Mouse (Mus musculus): ENCODE measurements around the gene Ank2. TPM values are rescaled to one million over a fixed set of nuclear protein-coding genes. Genes with fewer than 3 reads are reported as not detected.
A peak's percentile ranks its signal among the peaks of the same experiment; 100 is the strongest.

Ank2 gene
- polyA plus RNA-seq, 1 experiment from 2014 or later, result 165 TPM

DNA sequence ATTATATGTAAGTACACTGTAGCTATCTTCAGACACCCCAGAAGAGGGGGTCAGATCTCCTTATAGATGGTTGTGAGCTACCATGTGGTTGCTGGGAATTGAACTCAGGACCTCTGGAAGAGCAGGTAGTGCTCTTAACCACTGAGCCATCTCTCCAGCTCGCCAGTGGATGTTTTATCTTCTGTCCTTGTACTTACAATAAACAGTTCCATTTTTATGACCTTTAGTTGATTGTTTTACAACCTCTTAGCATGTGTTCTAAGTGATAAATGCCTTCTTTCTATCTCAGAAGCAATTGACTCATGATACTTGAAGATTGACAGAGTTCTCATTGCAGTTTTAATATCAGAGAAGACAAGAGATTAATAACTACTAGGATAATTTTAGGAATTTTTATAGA lies 620.9 kb downstream of the Ank2 start:
- H3K4me2 ChIP-seq, result no peak overlapping the region
- 59% methylated on average over 1 of the region's 1 CpGs for WGBS
- no peaks in the 10 kb centered on the region for H3K36me3 ChIP-seq
- no peak overlapping the region for H3K4me3 ChIP-seq
- H3K9ac ChIP-seq, result no peak overlapping the region
- no peaks in the 10 kb centered on the region for H3K4me1 ChIP-seq (replicated peaks)
- H3K27me3 ChIP-seq, result no peaks in the 10 kb centered on the region
- no peaks in the 10 kb centered on the region for H3K9me3 ChIP-seq
- ATAC-seq (ENCODE audit: low FRiP score), result no peak
- no peak overlapping the region for H3K27ac ChIP-seq

MicroRNAs within 50 kb of the gene (microRNA counts, 519-probe panel; counts per million panel counts)
- microRNA mmu-miR-302a, result 51.3 counts per million
- 51.3 counts per million for microRNA mmu-miR-302b
- microRNA mmu-miR-302c, result 51.3 counts per million
- 3,008 counts per million, percentile 33 among the panel's probes with 10 or more counts for microRNA mmu-miR-302d
- 3,273 counts per million, percentile 39 among the panel's probes with 10 or more counts for microRNA mmu-miR-367

Small RNA genes within 50 kb of the gene (microRNA-seq; reads per million reads assigned to microRNA genes)
- gene Gm44494 (not detected), gene Mir302a (759 reads per million, percentile 75 among the genes with 10 or more reads in this experiment), gene Mir302b (403 reads per million, percentile 67 among the genes with 10 or more reads in this experiment), gene Mir302c (44.2 reads per million, percentile 40 among the genes with 10 or more reads in this experiment), gene Mir302d (620 reads per million, percentile 73 among the genes with 10 or more reads in this experiment), gene Mir367 (not detected)

Other genes starting within 250 kb of the Ank2 start
- 36.1 and 37.2 TPM in 2 replicates for gene Larp7, start 54.0 kb upstream of the Ank2 start, polyA plus RNA-seq (2015; fragmentation: Nextera tagmentation; extraction: Ambion mirVana)
- gene Zgrf1, start 54.1 kb upstream of the Ank2 start, polyA plus RNA-seq (2015; fragmentation: Nextera tagmentation; extraction: Ambion mirVana), result 3.3 and 4.9 TPM in 2 replicates
- 14.9 and 17.5 TPM in 2 replicates for gene Neurog2, start 133.8 kb upstream of the Ank2 start, polyA plus RNA-seq (2015; fragmentation: Nextera tagmentation; extraction: Ambion mirVana)

All from hindbrain, embryonic 13.5 days (tissue).